Mouse (Mus musculus) MEL (cell line): ENCODE data around the gene Thap4. TPM values are rescaled to one million over a fixed set of nuclear protein-coding genes. Genes with fewer than 3 reads are reported as not detected.
A peak's percentile ranks its signal among the peaks of the same experiment; 100 is the strongest.

Experiments
- DNase-seq: peaks from one replicate; pipeline ENCODE4 v3.0.0; 2011; ENCODE audit warnings: low read depth, low spot score
- H3K27ac ChIP-seq: 2 replicates; pipeline ENCODE4 v1.5.1; 2012; ENCODE audit warnings: low read depth, mild to moderate bottlenecking, control low read depth, low read length, moderate library complexity; ENCODE audit not compliant: control insufficient read depth
- H3K27me3 ChIP-seq, 2 experiments: fragments of 150-350 bp in 1 of 2; sonication (generic) in 1 of 2; 2 replicates each; pipeline ENCODE4 v1.6.1; 2012; ENCODE audit warnings: low read length in 2 of 2, mild to moderate bottlenecking in 2 of 2, improper control_type of control experiment in 1 of 2, moderate library complexity in 1 of 2; ENCODE audit not compliant: insufficient read depth in 2 of 2, control insufficient read depth in 1 of 2
- H3K36me3 ChIP-seq, 2 experiments: 2 replicates each; pipeline ENCODE4 v1.6.1; 2012 to 2014; ENCODE audit warnings: low read length in 2 of 2, improper control_type of control experiment in 1 of 2, inconsistent platforms in 1 of 2, mild to moderate bottlenecking in 1 of 2; ENCODE audit not compliant: insufficient read depth in 2 of 2, control insufficient read depth in 1 of 2
- H3K4me1 ChIP-seq, 2 experiments: fragments of 150-350 bp in 1 of 2; sonication (generic) in 1 of 2; 2 replicates each; pipeline ENCODE4 v1.6.1; 2012; ENCODE audit warnings: low read length in 2 of 2, improper control_type of control experiment in 1 of 2, mild to moderate bottlenecking in 1 of 2; ENCODE audit not compliant: insufficient read depth in 2 of 2, control insufficient read depth in 1 of 2
- H3K4me3 ChIP-seq, 2 experiments: fragments of 150-350 bp in 1 of 2; sonication (generic) in 1 of 2; 2 replicates each; pipeline ENCODE4 v1.5.1; 2012; ENCODE audit warnings: low read depth in 2 of 2, low read length in 2 of 2, mild to moderate bottlenecking in 2 of 2, moderate library complexity in 2 of 2, control low read depth in 1 of 2, improper control_type of control experiment in 1 of 2; ENCODE audit not compliant: control insufficient read depth in 1 of 2, insufficient read depth in 1 of 2
- H3K79me2 ChIP-seq: 2 replicates; pipeline ENCODE4 v1.6.1; 2012; ENCODE audit warnings: mild to moderate bottlenecking, low read length, moderate library complexity; ENCODE audit not compliant: control insufficient read depth, poor library complexity, insufficient read depth
- H3K9ac ChIP-seq: 2 replicates; pipeline ENCODE4 v1.6.1; 2012; ENCODE audit warnings: low read depth, mild to moderate bottlenecking, control low read depth, low read length, moderate library complexity; ENCODE audit not compliant: control insufficient read depth, poor library complexity, severe bottlenecking
- H3K9me3 ChIP-seq: fragments of 150-350 bp; sonication (generic); replicated peaks from 2 replicates; pipeline ENCODE4 v1.6.1; 2012; ENCODE audit warnings: mild to moderate bottlenecking, low read length, improper control_type of control experiment, moderate library complexity; ENCODE audit not compliant: insufficient read depth
- CHD1 ChIP-seq: IDR thresholded peaks from 2 replicates; pipeline ENCODE4 v1.6.1; 2012; ENCODE audit warnings: low read depth, mild to moderate bottlenecking, inconsistent platforms, low read length, improper control_type of control experiment
- CTCF ChIP-seq, 3 experiments: IDR thresholded peaks in 2 of 3; conservative IDR thresholded peaks in 1 of 3; 2 replicates each; pipeline ENCODE4 v1.5.1; 2011 to 2012; ENCODE audit warnings: low read length in 3 of 3, low read depth in 2 of 3, mild to moderate bottlenecking in 2 of 3, improper control_type of control experiment in 1 of 3, inconsistent platforms in 1 of 3, mixed read lengths in 1 of 3, moderate library complexity in 1 of 3; ENCODE audit not compliant: control insufficient read depth in 1 of 3, insufficient read depth in 1 of 3, poor library complexity in 1 of 3, severe bottlenecking in 1 of 3
- E2F4 ChIP-seq: IDR thresholded peaks from 2 replicates; pipeline ENCODE4 v1.6.1; 2011; ENCODE audit warnings: low read depth, low read length, improper control_type of control experiment, borderline replicate concordance
- ETS1 ChIP-seq: IDR thresholded peaks from 2 replicates; pipeline ENCODE4 v1.6.1; 2012; ENCODE audit warnings: low read depth, mild to moderate bottlenecking, inconsistent platforms, low read length, improper control_type of control experiment, moderate library complexity
- GATA1 ChIP-seq: IDR thresholded peaks from 2 replicates; pipeline ENCODE4 v1.6.1; 2011; ENCODE audit warnings: low read depth, low read length, improper control_type of control experiment
- JUND ChIP-seq: IDR thresholded peaks from 2 replicates; pipeline ENCODE4 v1.6.1; 2011; ENCODE audit warnings: low read depth, mild to moderate bottlenecking, improper control_type of control experiment, low read length
- NELFE ChIP-seq: IDR thresholded peaks from 2 replicates; pipeline ENCODE4 v1.6.1; 2011; ENCODE audit warnings: low read depth, low read length, improper control_type of control experiment
- POLR2AphosphoS2 ChIP-seq: IDR thresholded peaks from 2 replicates; pipeline ENCODE4 v1.6.1; 2011; ENCODE audit warnings: low read length, improper control_type of control experiment
- POLR2AphosphoS5 ChIP-seq: IDR thresholded peaks from 2 replicates; pipeline ENCODE4 v1.6.1; 2012; ENCODE audit warnings: low read depth, borderline replicate concordance, mild to moderate bottlenecking, inconsistent platforms, low read length, moderate library complexity, mixed read lengths
- RCOR1 ChIP-seq: IDR thresholded peaks from 2 replicates; pipeline ENCODE4 v1.6.1; 2012; ENCODE audit warnings: low read depth, mild to moderate bottlenecking, inconsistent platforms, low read length, improper control_type of control experiment
- TAL1 ChIP-seq: IDR thresholded peaks from 2 replicates; pipeline ENCODE4 v1.6.1; 2012; ENCODE audit warnings: mild to moderate bottlenecking, inconsistent platforms, low read length, moderate library complexity, mixed read lengths
- ZMIZ1 ChIP-seq: IDR thresholded peaks from 2 replicates; pipeline ENCODE4 v1.6.1; 2012; ENCODE audit warnings: low read depth, mild to moderate bottlenecking, inconsistent platforms, low read length, improper control_type of control experiment, moderate library complexity
- ZNF384 ChIP-seq: IDR thresholded peaks from 2 replicates; pipeline ENCODE4 v1.6.1; 2012; ENCODE audit warnings: low read depth, mild to moderate bottlenecking, inconsistent platforms, low read length, improper control_type of control experiment
- polyA plus RNA-seq, 2 experiments: library from polyadenylated mRNA; stranded (reverse) in 1 of 2; unstranded in 1 of 2; fragments of >175 nt in 1 of 2; fragments of >200 nt in 1 of 2; gene quantifications; 2 replicates each; pipeline versions ENCODE4 v1.2.1 to v1.2.4; 2012; ENCODE audit warnings: low replicate concordance in 2 of 2, low read depth in 1 of 2; ENCODE audit not compliant: insufficient read length in 2 of 2, insufficient read depth in 1 of 2, missing spikeins in 1 of 2
- total RNA-seq: library from RNA; depleted of rRNA; stranded (reverse); fragments of 300-350 nt; gene quantifications from 2 replicates; pipeline ENCODE4 v1.2.3, GENCODE M21; 2012

Gene Thap4
- total and polyA plus RNA-seq, 3 experiments: 81.8 to 117 TPM; not detected in 1

GRCm38 (mm10) chr1:93685401-93686244 lies 69.0 kb downstream of the Thap4 start, which contains the start of gene Bok:
Gene Bok, plus strand, starts transcription at chr1:93685660.
- TF ChIP-seq TAL1: no peak
- TF ChIP-seq JUND: no peak
- TF ChIP-seq GATA1: no peak
- no peak for TF ChIP-seq E2F4
- no peak for TF ChIP-seq POLR2AphosphoS2
- no peak for TF ChIP-seq NELFE
- TF ChIP-seq POLR2AphosphoS5: no peak
- no peak for TF ChIP-seq ETS1
- TF ChIP-seq, all 39 proteins: peak for 0
- Histone ChIP-seq H3K9ac (no peak within 1 kb of the TSS), H3K4me1 (peaks cover 2 to 22% of the 10 kb centered on the region in 2 experiments; a peak in 3 of 4 replicates), H3K27ac (no peak within 1 kb of the TSS), H3K9me3 (no peaks in the 10 kb centered on the region), H3K36me3 (peaks cover 0 to 7% of the 10 kb centered on the region in 2 experiments; a peak in 2 of 4 replicates), H3K4me3 (no peak within 1 kb of the TSS), H3K27me3 (no peaks in the 10 kb centered on the region), H3K79me2 (no peaks in the 10 kb centered on the region)
- DNase-seq: no peak

DNA sequence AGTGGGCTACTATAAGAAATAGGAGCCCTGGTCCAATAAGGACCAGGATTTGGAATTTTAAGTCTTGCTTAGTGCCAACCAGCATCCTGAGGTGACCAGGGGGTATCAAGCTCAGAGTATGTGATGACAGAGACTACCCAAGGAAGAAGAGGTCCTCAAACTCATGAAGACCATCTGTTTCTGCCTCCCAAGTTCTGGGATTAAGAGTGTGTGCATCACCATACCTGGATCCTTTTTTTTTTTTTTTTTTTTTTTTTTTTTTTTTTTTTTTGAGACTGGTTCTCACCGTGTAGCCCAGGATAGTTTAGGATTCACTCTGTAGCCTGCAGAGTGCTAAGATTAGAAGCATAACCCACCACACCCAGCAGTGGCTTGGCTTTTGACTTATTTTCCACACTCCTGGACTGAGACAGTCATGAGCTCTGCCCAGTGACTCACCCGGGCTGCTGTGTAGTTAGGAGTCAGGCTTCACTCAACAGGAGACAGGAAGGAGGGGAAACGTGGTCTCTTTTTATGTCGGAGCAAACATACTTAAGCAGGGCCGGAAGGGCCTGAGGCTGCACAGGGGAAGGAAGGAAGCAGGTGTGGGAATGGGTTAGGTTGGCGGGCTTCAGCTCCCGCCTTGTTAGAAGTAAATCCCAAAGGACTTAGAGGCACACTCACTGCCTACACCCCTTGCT lies 74.6 kb downstream of the Thap4 start:
- H3K9ac ChIP-seq: no peak overlapping the region
- TF ChIP-seq CHD1 (no peak), ZMIZ1 (no peak), ZNF384 (peak; percentile 73)
- no peaks in the 10 kb centered on the region for H3K79me2 ChIP-seq
- H3K27me3 ChIP-seq: no peaks in the 10 kb centered on the region
- no peak overlapping the region for H3K27ac ChIP-seq
- no peak overlapping the region for H3K4me3 ChIP-seq
- DNase-seq: no peak
- H3K36me3 ChIP-seq: no peaks in the 10 kb centered on the region
- H3K4me1 ChIP-seq: peaks cover 6 to 12% of the 10 kb centered on the region in 2 experiments
- no peaks in the 10 kb centered on the region for H3K9me3 ChIP-seq

DNA sequence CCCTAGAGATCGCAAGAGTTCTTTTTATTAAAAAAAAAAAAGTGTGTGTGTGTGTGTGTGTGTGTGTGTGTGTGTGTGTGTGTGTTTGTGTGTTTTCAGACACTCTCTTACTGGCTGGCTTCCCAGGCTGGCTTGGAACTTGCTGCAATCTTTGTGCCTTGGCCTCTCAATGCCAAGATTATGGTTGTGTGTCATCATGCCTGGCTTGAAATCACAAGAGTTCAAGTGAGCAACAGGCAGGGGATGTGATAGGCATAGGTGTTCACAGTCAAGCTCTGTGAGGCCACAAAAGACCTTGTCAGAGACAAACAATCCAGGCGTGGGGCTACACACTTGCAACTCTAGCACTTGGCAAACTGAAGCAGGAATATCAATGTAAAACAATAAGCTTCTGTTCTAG lies 76.3 kb downstream of the Thap4 start:
- Histone ChIP-seq H3K9ac (no peak overlapping the region), H3K27ac (no peak overlapping the region), H3K79me2 (no peaks in the 10 kb centered on the region), H3K9me3 (no peaks in the 10 kb centered on the region), H3K4me1 (peaks cover 6 to 12% of the 10 kb centered on the region in 2 experiments), H3K27me3 (no peaks in the 10 kb centered on the region), H3K36me3 (no peaks in the 10 kb centered on the region), H3K4me3 (no peak overlapping the region)
- no peak for TF ChIP-seq CTCF (IDR thresholded peaks at IDR 0.05 in 2 of 3, conservative IDR thresholded peaks at IDR 0.05 in 1 of 3; ENCODE audit: control insufficient read depth in 1 of 3, insufficient read depth in 1 of 3, low read depth in 2 of 3, low read length in 3 of 3, poor library complexity in 1 of 3, severe bottlenecking in 1 of 3)
- peak; percentile 83 for TF ChIP-seq ZNF384
- TF ChIP-seq RCOR1: peak; percentile 44; the same call in 1 of the 2 replicates
- peak; percentile 60 for DNase-seq
